Mouse (Mus musculus) CD4-positive, CD25-positive, alpha-beta regulatory T cell, adult 4 months (primary cell): ENCODE results near the gene Gm14406. TPM values are rescaled to one million over a fixed set of nuclear protein-coding genes. Genes with fewer than 3 reads are reported as not detected.
"Not testable (repeated sequence)": the region's sequence is repeated elsewhere in the genome, so short reads cannot be mapped to it uniquely, and the experiment has no call there.

Experiments used
- ATAC-seq: one replicate; pipeline ENCODE4 v1.8.0; 2017
- polyA plus RNA-seq, 2 experiments: library from polyadenylated mRNA; unstranded; fragments of 100-300 nt; shearing (Covaris generic); gene quantifications; one replicate each; pipeline ENCODE4 v1.2.1; 2017

Gene Gm14406
- polyA plus RNA-seq, result not detected

GRCm38 (mm10) chr2:177577998-177578397, at the start of gene Gm14406:
Gene Gm14406 (minus strand): TSS chr2:177578210.
- ATAC-seq, result not testable (repeated sequence)

- ATAC-seq, result not testable (repeated sequence)
These were observed 2.9 kb downstream of the Gm14406 start for GRCm38 (mm10) chr2:177575141-177575540.

- not testable (repeated sequence) for ATAC-seq
These were observed 18.6 kb downstream of the Gm14406 start for GRCm38 (mm10) chr2:177559365-177559764.

GRCm38 (mm10) chr2:177555261-177555660, 22.7 kb downstream of the Gm14406 start:
- ATAC-seq, result not testable (repeated sequence)

GRCm38 (mm10) chr2:177537717-177538116, 40.3 kb downstream of the Gm14406 start:
- ATAC-seq, result not testable (repeated sequence)

- not testable (repeated sequence) for ATAC-seq
These were observed 40.9 kb downstream of the Gm14406 start for GRCm38 (mm10) chr2:177537141-177537540.

- no peak for ATAC-seq
These were observed 42.1 kb downstream of the Gm14406 start for GRCm38 (mm10) chr2:177535876-177536275.

GRCm38 (mm10) chr2:177524171-177524570, 53.8 kb downstream of the Gm14406 start:
- not testable (repeated sequence) for ATAC-seq

GRCm38 (mm10) chr2:177523674-177524073, 54.3 kb downstream of the Gm14406 start:
- ATAC-seq, result not testable (repeated sequence)

GRCm38 (mm10) chr2:177523061-177523460, 54.9 kb downstream of the Gm14406 start:
- no peak for ATAC-seq

GRCm38 (mm10) chr2:177520035-177520434, 58.0 kb downstream of the Gm14406 start:
- ATAC-seq, result no peak

Other genes with a start within 250 kb of the Gm14406 start
- not detected for gene Gm14418, start 179.9 kb downstream of the Gm14406 start, polyA plus RNA-seq
- gene Zfp970, start 113.5 kb downstream of the Gm14406 start, polyA plus RNA-seq, result 1 to 10 TPM; 7.6 TPM
- under 1 TPM in 1 of 2 experiments, not detected in 1; 0.63 TPM for gene Gm14403, start 80.0 kb downstream of the Gm14406 start, polyA plus RNA-seq
- not detected for gene Gm14322, start 181.1 kb upstream of the Gm14406 start, polyA plus RNA-seq